Mouse (Mus musculus) gastrocnemius, adult 2 months (tissue): ENCODE results near the gene Gcdh. TPM values are rescaled to one million over a fixed set of nuclear protein-coding genes. Genes with fewer than 3 reads are reported as not detected.
"Not testable (repeated sequence)": the region's sequence is repeated elsewhere in the genome, so short reads cannot be mapped to it uniquely, and the experiment has no call there.

Experiments
- DNase-seq: peaks from one replicate; pipeline ENCODE4 v3.0.0; 2022
- H3K27ac ChIP-seq: fragments of 200-600 bp; 2 replicates; pipeline ENCODE4 v1.8.1; 2022; ENCODE audit warnings: mild to moderate bottlenecking
- H3K4me3 ChIP-seq: fragments of 200-600 bp; 2 replicates; pipeline ENCODE4 v1.8.1; 2022; ENCODE audit warnings: mild to moderate bottlenecking, moderate library complexity
- CTCF ChIP-seq: fragments of 200-600 bp; IDR thresholded peaks from 2 replicates; pipeline ENCODE4 v1.8.1; 2022; ENCODE audit warnings: antibody characterized with exemption, mild to moderate bottlenecking, moderate library complexity
- intact Hi-C: fragments of 180-260 bp; cut with DNase I; formaldehyde crosslinking; loops from one replicate; pipeline ENCODE4 v1.15.1; 2025
- total RNA-seq, 2 experiments: library from RNA; stranded (reverse); gene quantifications; 2 replicates each; pipeline ENCODE4 v1.2.3; 2021

Gcdh gene
- total RNA-seq, 2 experiments from 2014 or later: 33.9 to 51.1 TPM

DNA sequence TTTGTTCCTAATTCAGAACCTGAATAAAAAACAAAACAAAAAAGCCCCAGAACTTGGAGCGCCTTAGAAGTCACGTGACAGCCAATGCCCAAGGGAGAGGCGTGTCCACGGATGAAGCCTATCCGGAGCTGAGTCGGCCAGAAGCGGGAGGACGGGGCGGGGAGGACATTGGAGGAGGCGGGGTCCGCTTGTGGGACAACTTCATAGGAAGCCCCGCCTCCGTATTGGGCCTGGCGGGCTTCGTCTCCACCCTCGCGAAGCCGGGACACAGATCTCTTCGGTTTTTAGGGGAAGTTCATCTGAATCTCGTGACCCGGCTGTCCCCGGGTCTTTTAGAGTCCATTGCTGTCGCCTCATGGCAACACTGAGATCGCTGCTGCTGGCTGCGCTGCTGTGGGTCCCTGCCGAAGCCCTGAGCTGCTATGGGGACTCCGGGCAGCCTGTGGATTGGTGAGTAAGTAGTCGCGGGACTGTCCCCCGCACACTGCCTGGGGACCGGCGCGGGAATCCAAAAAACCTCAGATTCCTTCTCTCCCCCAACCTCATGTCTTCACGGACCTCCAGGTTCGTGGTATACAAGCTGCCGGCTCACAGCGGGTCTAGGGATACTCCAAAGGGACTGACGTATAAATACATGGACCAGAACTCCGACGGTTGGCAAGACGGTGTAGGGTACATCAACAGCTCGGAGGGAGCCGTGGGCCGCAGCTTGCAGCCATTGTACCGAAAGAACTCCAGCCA lies 14.9 kb upstream of the Gcdh start, which contains the start of gene Dnase2a:
Gene Dnase2a (plus strand): TSS at position 140 of the 741 bp plus-strand sequence.
- H3K27ac ChIP-seq: peak within 1 kb of the TSS; percentile 85
- no peak for TF ChIP-seq CTCF
- peak; percentile 99 for DNase-seq
- peak within 1 kb of the TSS; percentile 89 for H3K4me3 ChIP-seq
- intact Hi-C loops: no loop called here

DNA sequence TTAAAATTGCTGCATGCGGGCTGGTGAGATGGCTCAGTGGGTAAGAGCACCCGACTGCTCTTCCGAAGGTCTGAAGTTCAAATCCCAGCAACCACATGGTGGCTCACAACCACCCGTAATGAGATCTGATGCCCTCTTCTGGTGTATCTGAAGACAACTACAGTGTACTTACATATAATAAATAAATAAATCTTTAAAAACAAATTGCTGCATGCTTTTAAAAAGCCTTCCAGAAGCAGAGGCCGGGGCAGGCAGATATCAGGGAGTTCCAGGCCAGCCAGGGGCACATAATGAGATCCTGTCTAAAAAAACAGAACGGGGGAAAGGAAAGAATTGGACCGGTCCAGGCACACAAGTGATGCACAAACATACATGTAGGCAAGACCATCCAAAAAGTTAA lies 14.3 kb upstream of the Gcdh start:
- intact Hi-C loops, DNase-seq: not testable (repeated sequence)
- TF ChIP-seq CTCF: peak; percentile 25; the same call in 1 of the 2 replicates
- Histone ChIP-seq H3K4me3 (peak overlapping the region; percentile 89), H3K27ac (peak overlapping the region; percentile 85)

DNA sequence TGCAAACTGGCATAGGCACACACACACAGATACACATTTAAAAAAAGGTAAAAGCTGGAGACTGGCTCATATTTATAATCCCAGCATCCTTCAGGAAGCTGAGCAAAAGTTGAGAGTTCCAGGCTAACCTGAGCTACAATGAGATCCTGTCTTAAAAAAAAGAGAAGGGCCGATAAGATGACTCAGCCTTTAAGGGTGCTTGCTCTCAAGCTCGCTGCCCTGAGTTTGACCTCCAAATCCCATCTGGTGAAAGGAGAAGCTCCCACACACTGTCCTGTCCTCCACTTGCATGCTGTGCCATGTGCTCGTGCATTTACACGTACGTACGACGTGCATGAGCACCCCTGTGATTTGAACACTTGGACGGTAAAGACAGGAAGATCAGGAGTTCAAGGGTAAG lies 13.8 kb upstream of the Gcdh start:
- no peak for DNase-seq
- Histone ChIP-seq H3K4me3 (no peak overlapping the region), H3K27ac (no peak overlapping the region)
- intact Hi-C loops: no loop called here
- no peak for TF ChIP-seq CTCF

DNA sequence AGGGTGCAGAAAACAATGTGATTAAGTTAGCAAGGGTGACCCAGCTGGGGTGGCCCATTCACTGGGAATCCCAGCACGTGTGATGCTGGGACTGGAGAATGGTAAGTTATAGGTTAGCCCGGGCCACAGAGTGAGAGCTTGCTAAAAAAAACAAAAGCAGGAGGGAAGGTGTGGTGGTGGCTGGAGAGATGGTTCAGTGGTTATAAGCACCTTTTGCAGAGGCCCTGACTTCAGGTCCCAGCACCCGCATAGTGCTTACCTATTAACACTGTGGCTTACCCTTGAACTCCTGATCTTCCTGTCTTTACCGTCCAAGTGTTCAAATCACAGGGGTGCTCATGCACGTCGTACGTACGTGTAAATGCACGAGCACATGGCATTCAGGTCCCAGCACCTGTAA lies 13.3 kb upstream of the Gcdh start:
- DNase-seq: no peak
- no peak overlapping the region for H3K4me3 ChIP-seq
- H3K27ac ChIP-seq: no peak overlapping the region
- no peak for TF ChIP-seq CTCF
- intact Hi-C loops: no loop called here

DNA sequence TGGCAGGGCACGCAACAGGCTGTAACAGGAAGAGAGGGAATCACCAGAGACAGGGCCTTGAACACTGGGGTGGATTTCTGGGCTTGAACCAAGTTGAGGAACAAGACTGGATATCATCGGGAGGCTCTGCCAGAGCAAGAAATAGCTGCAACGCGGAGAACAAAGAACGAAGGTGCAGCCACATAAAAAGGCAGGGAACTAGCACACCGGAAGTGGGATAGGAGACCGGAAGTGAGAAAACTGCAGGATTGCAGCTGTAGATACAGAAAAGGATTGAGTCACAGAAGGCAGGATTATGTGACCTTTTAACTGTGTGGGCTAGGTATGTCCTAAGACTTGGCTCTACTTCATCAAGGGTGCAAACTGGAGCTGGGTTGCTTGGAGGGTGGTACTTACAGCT lies 10.6 kb upstream of the Gcdh start:
- DNase-seq: no peak
- Histone ChIP-seq H3K27ac (no peak overlapping the region), H3K4me3 (no peak overlapping the region)
- no peak for TF ChIP-seq CTCF
- intact Hi-C loops: loop anchor here (5.0 kb wide), 1 partner anchor 57 kb away; the partner anchor contains the start of gene Calr

DNA sequence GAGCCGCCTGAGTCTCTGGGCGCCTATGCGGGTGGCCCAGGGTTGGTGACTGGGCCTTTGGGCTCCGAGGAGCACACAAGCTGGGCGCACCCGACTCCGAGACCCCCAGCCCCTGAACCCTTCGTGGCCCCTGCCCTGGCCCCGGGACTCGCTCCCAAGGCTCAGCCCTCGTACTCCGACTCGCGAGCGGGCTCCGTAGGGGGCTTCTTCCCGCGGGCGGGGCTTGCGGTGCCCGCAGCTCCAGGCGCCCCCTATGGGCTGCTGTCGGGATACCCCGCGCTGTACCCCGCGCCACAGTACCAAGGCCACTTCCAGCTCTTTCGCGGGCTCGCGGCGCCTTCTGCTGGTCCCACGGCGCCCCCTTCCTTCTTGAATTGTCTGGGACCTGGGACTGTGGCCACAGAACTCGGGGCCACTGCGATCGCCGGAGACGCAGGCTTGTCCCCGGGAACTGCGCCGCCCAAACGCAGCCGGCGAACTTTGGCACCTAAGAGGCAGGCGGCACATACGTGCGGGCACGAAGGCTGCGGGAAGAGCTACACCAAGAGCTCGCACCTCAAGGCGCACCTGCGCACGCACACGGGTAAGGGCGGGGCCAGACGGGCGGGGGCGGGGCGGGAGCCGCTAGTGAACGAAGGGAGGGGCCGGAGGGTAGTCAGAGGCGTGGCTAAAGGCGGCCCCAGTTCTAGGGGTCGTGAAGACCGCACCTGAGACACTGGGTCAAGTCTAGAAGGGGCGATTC lies 9.4 kb upstream of the Gcdh start:
- Histone ChIP-seq H3K4me3 (peak overlapping the region; percentile 89), H3K27ac (peak overlapping the region; percentile 93)
- peak; percentile 95 for DNase-seq
- TF ChIP-seq CTCF: no peak; the same call in none of the 2 replicates
- intact Hi-C loops: loop anchor here (5.0 kb wide), 1 partner anchor 56 kb away; the partner anchor contains the start of gene Calr

DNA sequence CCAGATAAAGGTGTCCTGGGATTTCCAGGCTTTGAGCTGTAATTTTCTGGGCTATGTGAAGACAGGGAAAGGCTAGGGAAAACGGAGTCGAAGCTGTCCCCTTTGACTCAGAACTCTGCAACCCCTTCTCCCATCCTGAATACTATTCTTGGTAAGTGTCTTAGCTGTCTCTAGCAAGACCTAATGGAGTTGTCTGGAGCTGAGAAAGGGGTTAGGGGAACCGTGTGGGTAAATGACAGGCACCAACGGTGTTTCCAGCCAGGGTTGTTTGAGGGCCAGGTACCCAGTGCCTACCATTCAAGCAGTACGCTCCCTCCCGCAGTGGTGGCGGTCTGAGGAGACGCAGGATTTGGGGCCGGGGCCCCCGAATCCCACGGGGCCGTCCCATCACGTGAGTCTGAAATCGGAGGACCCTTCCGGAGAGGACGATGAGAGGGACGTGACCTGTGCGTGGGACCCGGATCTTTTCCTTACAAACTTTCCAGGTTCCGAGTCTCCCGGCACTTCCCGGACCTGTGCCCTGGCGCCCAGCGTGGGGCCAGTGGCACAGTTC lies 8.7 kb upstream of the Gcdh start:
- peak overlapping the region; percentile 89 for H3K4me3 ChIP-seq
- intact Hi-C loops: loop anchor here (5.0 kb wide), 1 partner anchor 55 kb away; the partner anchor contains the start of gene Calr
- peak overlapping the region; percentile 93 for H3K27ac ChIP-seq
- no peak for DNase-seq
- TF ChIP-seq CTCF: no peak

DNA sequence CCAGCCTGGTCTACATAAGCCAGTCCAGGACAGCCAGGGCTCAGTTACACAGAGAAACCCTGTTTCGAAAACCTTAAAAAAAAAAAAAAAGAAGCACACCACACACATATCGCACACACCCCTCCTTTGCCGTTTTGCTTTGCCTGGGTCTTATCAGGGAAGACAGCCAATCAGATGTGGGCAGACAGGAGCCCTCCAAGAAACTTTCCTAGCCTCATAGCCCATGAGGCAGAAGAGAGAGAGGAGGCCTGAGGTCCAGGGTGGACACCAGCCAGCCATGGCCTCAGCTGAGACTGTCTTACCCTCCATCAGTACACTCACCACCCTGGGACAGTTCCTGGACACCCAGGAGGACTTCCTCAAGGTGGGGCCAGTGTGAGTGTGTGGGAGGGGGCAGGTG lies 8.0 kb upstream of the Gcdh start, which contains the start of gene Klf1:
Gene Klf1 (plus strand): TSS at position 177 of the 400 bp plus-strand sequence.
- H3K27ac ChIP-seq: peak within 1 kb of the TSS; percentile 93
- intact Hi-C loops: loop anchor here (5.0 kb wide), 1 partner anchor 54 kb away; the partner anchor contains the start of gene Calr
- peak within 1 kb of the TSS; percentile 89 for H3K4me3 ChIP-seq
- DNase-seq: no peak
- TF ChIP-seq CTCF: no peak

DNA sequence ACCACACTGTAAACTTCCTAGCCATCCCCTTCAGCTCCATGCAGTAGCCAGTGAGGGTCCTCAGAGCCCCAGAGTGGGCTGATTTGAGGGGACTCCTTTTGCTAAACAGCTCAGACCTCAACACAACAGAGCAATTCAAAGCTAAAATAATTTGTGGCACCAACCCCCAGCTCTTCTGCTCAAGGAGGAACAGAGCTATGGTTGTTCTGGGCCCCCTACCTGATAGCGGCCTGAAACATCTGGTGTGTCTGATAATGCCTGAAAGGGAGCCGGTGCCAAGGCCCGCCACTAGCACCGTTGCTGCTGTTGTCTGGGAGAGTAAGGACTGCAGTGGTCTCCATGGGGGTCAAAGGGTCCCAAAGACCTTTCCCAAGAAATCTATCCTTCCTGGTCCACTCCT lies 7.3 kb upstream of the Gcdh start:
- Histone ChIP-seq H3K4me3 (no peak overlapping the region), H3K27ac (no peak overlapping the region)
- TF ChIP-seq CTCF: no peak
- intact Hi-C loops: loop anchor here (5.0 kb wide), 1 partner anchor 54 kb away; the partner anchor contains the start of gene Calr
- DNase-seq: no peak

DNA sequence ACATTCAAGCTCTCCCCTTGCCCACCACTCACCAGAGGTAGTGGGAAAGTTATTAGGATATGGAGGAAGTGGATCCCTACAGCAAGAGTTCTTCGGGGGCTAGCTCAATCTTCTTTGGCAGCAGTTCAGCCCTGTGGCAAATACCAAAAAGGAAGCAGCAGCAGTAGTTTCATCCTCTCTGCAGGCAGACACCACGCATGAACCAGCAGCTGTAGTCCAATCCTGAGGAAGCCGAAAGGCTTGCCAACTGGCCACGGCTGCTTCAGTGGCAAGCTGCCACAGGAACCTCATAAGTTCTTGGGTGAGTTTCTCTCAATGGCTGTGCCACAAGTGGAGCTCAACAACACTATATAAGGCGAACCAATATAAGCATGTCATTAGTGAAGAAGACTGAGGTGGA lies 2.2 kb upstream of the Gcdh start:
- TF ChIP-seq CTCF: no peak
- intact Hi-C loops: no loop called here

DNA sequence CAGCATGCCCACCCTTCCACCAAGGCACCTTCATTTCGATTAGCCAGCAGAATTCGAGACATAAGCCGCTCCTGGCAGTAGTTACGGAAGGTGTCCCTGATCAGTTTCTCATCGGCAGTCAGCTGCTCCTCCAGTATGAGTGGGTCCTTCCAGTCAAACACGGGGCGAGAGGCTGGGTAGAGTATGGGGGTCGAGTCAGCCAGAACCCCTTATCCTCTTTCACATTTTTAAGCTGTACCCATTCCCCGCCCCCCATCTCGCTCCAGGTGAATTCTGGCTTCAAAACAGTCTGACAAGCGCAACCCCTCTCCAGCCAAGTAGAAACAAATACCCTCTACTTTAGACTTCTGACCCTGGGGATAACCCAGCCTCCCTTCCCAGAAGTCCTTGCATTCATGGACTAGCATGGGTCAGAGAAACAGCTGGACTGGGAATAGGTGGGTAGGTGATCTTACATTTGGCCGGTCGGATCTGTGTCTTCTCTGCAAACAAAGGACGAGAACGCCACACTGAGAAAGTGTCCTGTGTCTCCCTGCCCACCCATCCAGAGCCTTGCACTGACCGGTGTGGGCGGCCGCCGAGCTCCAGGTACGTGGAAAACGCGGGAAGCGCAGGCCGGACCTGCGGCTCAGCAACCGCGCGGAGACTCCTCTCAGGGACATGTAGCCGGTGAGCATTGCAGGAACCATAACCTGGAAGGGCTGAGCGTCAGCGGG lies 570 bp downstream of the Gcdh start:
- H3K27ac ChIP-seq: peak overlapping the region; percentile 88
- intact Hi-C loops: no loop called here
- peak overlapping the region; percentile 76 for H3K4me3 ChIP-seq
- no peak for TF ChIP-seq CTCF
- DNase-seq: no peak

More for the DNA sequence above, 2.2 kb upstream of the Gcdh start:
- DNase-seq: no peak
- Histone ChIP-seq H3K27ac (no peak overlapping the region), H3K4me3 (no peak overlapping the region)

DNA sequence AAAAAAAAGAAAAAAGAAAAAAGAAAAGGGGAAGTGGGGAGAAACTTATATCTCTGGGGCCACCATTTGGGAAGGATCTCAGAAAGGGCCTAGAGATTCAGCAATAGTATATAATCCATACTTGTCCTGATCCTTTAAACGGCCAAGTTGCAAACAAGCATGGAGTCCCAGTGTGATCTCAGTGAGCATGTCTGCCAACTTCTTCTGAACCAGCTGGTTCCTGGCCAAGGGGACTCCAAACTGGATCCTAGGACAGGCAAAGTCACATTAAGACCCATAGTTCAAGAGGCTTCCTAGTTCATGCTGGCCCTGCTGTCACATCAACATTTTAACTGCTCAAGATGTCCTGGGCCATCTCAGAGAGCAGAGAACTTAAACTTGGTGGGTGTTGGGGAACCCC lies 4.6 kb downstream of the Gcdh start:
- TF ChIP-seq CTCF: no peak
- intact Hi-C loops: no loop called here
- Histone ChIP-seq H3K4me3 (no peak overlapping the region), H3K27ac (no peak overlapping the region)
- no peak for DNase-seq
